Mouse (Mus musculus): Measurements from ENCODE around the gene D630003M21Rik.

- no peak for TF ChIP-seq CTCF (IDR thresholded peaks at IDR 0.05; ENCODE audit: low read depth)
- TF ChIP-seq EP300 (optimal IDR thresholded peaks at IDR 0.05) = no peak
Measured at GRCm38 (mm10) chr2:158133050-158133449, 96.0 kb downstream of the D630003M21Rik start.
